Mouse (Mus musculus) brain, embryonic 14.5 days (tissue): ENCODE measurements around the gene Taf3.

Experiments used
- CTCF ChIP-seq: fragments of 200-500 bp; IDR thresholded peaks from 2 replicates; pipeline ENCODE4 v1.5.1; 2012; ENCODE audit warnings: inconsistent platforms, mild to moderate bottlenecking, moderate library complexity, borderline replicate concordance; ENCODE audit not compliant: insufficient read depth, insufficient read length; ENCODE audit errors: extremely low read depth
- POLR2A ChIP-seq: fragments of 200-500 bp; IDR thresholded peaks from 2 replicates; pipeline ENCODE4 v1.6.1; 2012; ENCODE audit warnings: mild to moderate bottlenecking, inconsistent platforms, borderline replicate concordance; ENCODE audit not compliant: poor library complexity, insufficient read depth, insufficient read length, severe bottlenecking; ENCODE audit errors: extremely low read depth

- no peak for TF ChIP-seq CTCF
- TF ChIP-seq POLR2A = no peak
These were observed 76.5 kb downstream of the Taf3 start for GRCm38 (mm10) chr2:9971927-9972326.
